In the genomic region with DNA sequence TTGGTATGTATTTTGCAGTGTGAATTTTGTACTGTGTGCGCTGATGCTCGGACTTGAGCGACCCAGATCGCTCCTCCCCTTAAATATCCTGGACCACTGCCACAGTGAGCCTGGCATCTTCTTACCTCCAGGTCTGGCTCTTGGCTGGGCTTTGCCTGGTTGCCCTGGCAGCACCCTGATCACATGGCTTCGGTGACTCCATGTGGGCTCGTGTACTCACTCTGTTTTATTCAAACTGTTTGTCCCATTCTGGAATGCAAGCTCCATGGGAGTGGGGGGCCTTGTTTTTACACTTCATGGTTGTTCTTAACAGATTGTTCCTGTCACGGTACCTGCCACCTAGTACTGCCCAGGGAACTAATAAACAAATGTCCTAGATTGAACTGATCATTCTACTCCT, we compare ENCODE assay signal across 10 mouse cellular contexts. TPM values are rescaled to one million over a fixed set of nuclear protein-coding genes. Genes with fewer than 3 reads are reported as not detected.
DNase-seq lines count a peak whose midpoint lies in the region; ATAC-seq and TF ChIP-seq lines count a peak whose summit lies in the region.
"Had no signal": no experiment of that assay in that cellular context is flagged by ENCODE, and none has a peak within 500 bp of the region (broad histone marks: within the 10 kb centered on the region; RNA-seq: fewer than 3 reads in every experiment).

No protein-coding gene starts in this region.

- H3K4me1 ChIP-seq in midbrain, embryonic 10.5 days: peaks cover 37% of the 10 kb centered on the region
- peaks cover 16% of the 10 kb centered on the region for H3K4me1 ChIP-seq in midbrain, embryonic 14.5 days (ENCODE audit: control insufficient read depth, insufficient read depth, low read length)
- peaks cover 25% of the 10 kb centered on the region for H3K4me1 ChIP-seq in heart, postnatal 0 days (ENCODE audit: control insufficient read depth, insufficient read depth)
- peaks cover 3% of the 10 kb centered on the region; the same call in 1 of the 2 replicates for H3K4me1 ChIP-seq in stomach, postnatal 0 days (replicated peaks; ENCODE audit: control insufficient read depth, insufficient read depth)

- no peak overlapping the region for H3K4me2 ChIP-seq in midbrain, embryonic 14.5 days (ENCODE audit: low read length)
- no peak overlapping the region for H3K4me2 ChIP-seq in heart, postnatal 0 days (ENCODE audit: low read depth, low read length)
- no peak overlapping the region for H3K4me2 ChIP-seq in stomach, postnatal 0 days (replicated peaks; ENCODE audit: low read depth)
- H3K4me2 ChIP-seq: embryonic facial prominence, embryonic 15.5 days; limb, embryonic 15.5 days had no signal

- H3K9ac ChIP-seq in midbrain, embryonic 14.5 days (replicated peaks; ENCODE audit: low read length): no peak overlapping the region
- no peak overlapping the region for H3K9ac ChIP-seq in heart, postnatal 0 days (replicated peaks; ENCODE audit: low read depth, low read length)
- H3K9ac ChIP-seq in stomach, postnatal 0 days (ENCODE audit: low read length): no peak overlapping the region
- H3K9ac ChIP-seq: embryonic facial prominence, embryonic 15.5 days; limb, embryonic 15.5 days had no signal

- no peaks in the 10 kb centered on the region for H3K9me3 ChIP-seq in midbrain, embryonic 10.5 days (replicated peaks)
- no peaks in the 10 kb centered on the region for H3K9me3 ChIP-seq in midbrain, embryonic 14.5 days (ENCODE audit: control insufficient read depth, low read length)
- no peaks in the 10 kb centered on the region for H3K9me3 ChIP-seq in heart, postnatal 0 days (replicated peaks; ENCODE audit: control insufficient read depth, low read length)
- no peaks in the 10 kb centered on the region for H3K9me3 ChIP-seq in stomach, postnatal 0 days (ENCODE audit: control insufficient read depth, low read length)
- H3K9me3 ChIP-seq: embryonic facial prominence, embryonic 15.5 days; limb, embryonic 15.5 days had no signal

- TF ChIP-seq EP300 in heart, postnatal 0 days (IDR thresholded peaks at IDR 0.05; ENCODE audit: low read depth): no peak
- no peak for TF ChIP-seq EP300 in stomach, postnatal 0 days (optimal IDR thresholded peaks at IDR 0.05)

- no peaks in the 10 kb centered on the region for H3K36me3 ChIP-seq in midbrain, embryonic 10.5 days
- no peaks in the 10 kb centered on the region for H3K36me3 ChIP-seq in midbrain, embryonic 14.5 days (ENCODE audit: control insufficient read depth, insufficient read depth, low read length)
- no peaks in the 10 kb centered on the region for H3K36me3 ChIP-seq in heart, postnatal 0 days (replicated peaks; ENCODE audit: control insufficient read depth, insufficient read depth, low read length)
- no peaks in the 10 kb centered on the region for H3K36me3 ChIP-seq in stomach, postnatal 0 days (ENCODE audit: control insufficient read depth, insufficient read depth, low read length)
- H3K36me3 ChIP-seq: embryonic facial prominence, embryonic 15.5 days; limb, embryonic 15.5 days had no signal

- H3K27ac ChIP-seq in midbrain, embryonic 10.5 days (replicated peaks): peak overlapping the region; percentile 55; the same call in 1 of the 2 replicates
- no peak overlapping the region for H3K27ac ChIP-seq in midbrain, embryonic 14.5 days (replicated peaks; ENCODE audit: low read depth, low read length)
- 0 out of 2 replicates have a peak overlapping the region, but pooled peaks have one; percentile 22 for H3K27ac ChIP-seq in heart, postnatal 0 days (ENCODE audit: low read depth)
- H3K27ac ChIP-seq in stomach, postnatal 0 days (replicated peaks): peak overlapping the region; percentile 65
- H3K27ac ChIP-seq: embryonic facial prominence, embryonic 15.5 days; limb, embryonic 15.5 days had no signal

- peaks cover 49% of the 10 kb centered on the region for H3K27me3 ChIP-seq in midbrain, embryonic 10.5 days (ENCODE audit: low read depth, poor library complexity, severe bottlenecking)
- H3K27me3 ChIP-seq in midbrain, embryonic 14.5 days (ENCODE audit: control insufficient read depth, insufficient read depth, low read length): no peaks in the 10 kb centered on the region
- H3K27me3 ChIP-seq in heart, postnatal 0 days (ENCODE audit: control insufficient read depth, insufficient read depth, low read length): no peaks in the 10 kb centered on the region
- no peaks in the 10 kb centered on the region for H3K27me3 ChIP-seq in stomach, postnatal 0 days (ENCODE audit: control insufficient read depth, insufficient read depth, low read length)
- H3K27me3 ChIP-seq: limb, embryonic 15.5 days had no signal

- no peak overlapping the region for H3K4me3 ChIP-seq in midbrain, embryonic 10.5 days
- no peak overlapping the region for H3K4me3 ChIP-seq in midbrain, embryonic 14.5 days (replicated peaks; ENCODE audit: low read depth, low read length)
- H3K4me3 ChIP-seq in heart, postnatal 0 days (ENCODE audit: low read depth, low read length): no peak overlapping the region
- no peak overlapping the region for H3K4me3 ChIP-seq in stomach, postnatal 0 days (ENCODE audit: low read depth, low read length)
- H3K4me3 ChIP-seq: embryonic facial prominence, embryonic 15.5 days; limb, embryonic 15.5 days had no signal

- TF ChIP-seq CTCF in heart, postnatal 0 days (IDR thresholded peaks at IDR 0.05; ENCODE audit: low read depth): no peak
- no peak for TF ChIP-seq CTCF in stomach, postnatal 0 days (IDR thresholded peaks at IDR 0.05; ENCODE audit: low read depth)

- 83% methylated on average over 7 of the region's 7 CpGs for WGBS in midbrain, embryonic 10.5 days
- 73% methylated on average over 7 of the region's 7 CpGs for WGBS in midbrain, embryonic 14.5 days
- 42% methylated on average over 7 of the region's 7 CpGs for WGBS in heart, postnatal 0 days
- WGBS in stomach, postnatal 0 days: 41% methylated on average over 7 of the region's 7 CpGs

- no peak for ATAC-seq in midbrain, embryonic 14.5 days (ENCODE audit: low FRiP score, low TSS enrichment)
- peak; percentile 25 for ATAC-seq in heart, postnatal 0 days (ENCODE audit: insufficient read depth, low read depth)
- 0 out of 2 replicates have a peak, but pooled peaks have one; percentile 0 for ATAC-seq in stomach, postnatal 0 days (ENCODE audit: low FRiP score, low TSS enrichment)

- DNase-seq in cerebellum, adult 11 months: peak; percentile 40
- DNase-seq in cerebellum, postnatal 4 days (ENCODE audit: low spot score in 2 of 2): no peak
- no peak for DNase-seq in midbrain, embryonic 10.5 days (ENCODE audit: low spot score)
- no peak for DNase-seq in midbrain, embryonic 14.5 days
- DNase-seq in heart, postnatal 0 days (ENCODE audit: low spot score): peak; percentile 54
- DNase-seq in stomach, postnatal 0 days (ENCODE audit: low spot score): peak; percentile 49
- DNase-seq in thymus, postnatal 36 days: no peak
- DNase-seq in liver: no peak

RNA-seq across cellular contexts. Expression of a gene that starts 1.3 kb away (rescaled TPM):
- 16.3 and 18.0 TPM in 2 replicates for polyA plus RNA-seq in midbrain, embryonic 10.5 days (2016; fragmentation: Nextera tagmentation; extraction: Ambion mirVana)
- polyA plus RNA-seq in midbrain, embryonic 14.5 days (2014; fragmentation: Nextera tagmentation; extraction: Ambion mirVana): 29.1 and 31.2 TPM in 2 replicates
- 3.0 and 9.8 TPM in 2 replicates for total RNA-seq in heart, postnatal 0 days (2014; rRNA removed; ENCODE audit: low replicate concordance)
- polyA plus RNA-seq in heart, postnatal 0 days (2015; fragmentation: Nextera tagmentation; extraction: Ambion mirVana): 13.3 and 15.1 TPM in 2 replicates
- polyA plus RNA-seq in stomach, postnatal 0 days (2015; fragmentation: Nextera tagmentation; extraction: Ambion mirVana): 21.7 and 22.4 TPM in 2 replicates

RNA-seq across cellular contexts. Expression of a gene that starts 37.5 kb away (rescaled TPM):
- 38.7 and 44.3 TPM in 2 replicates for polyA plus RNA-seq in midbrain, embryonic 10.5 days (2016; fragmentation: Nextera tagmentation; extraction: Ambion mirVana)
- 30.8 and 36.2 TPM in 2 replicates for polyA plus RNA-seq in midbrain, embryonic 14.5 days (2014; fragmentation: Nextera tagmentation; extraction: Ambion mirVana)
- 64.7 and 80.0 TPM in 2 replicates for total RNA-seq in heart, postnatal 0 days (2014; rRNA removed; ENCODE audit: low replicate concordance)
- polyA plus RNA-seq in heart, postnatal 0 days (2015; fragmentation: Nextera tagmentation; extraction: Ambion mirVana): 38.8 and 43.0 TPM in 2 replicates
- polyA plus RNA-seq in stomach, postnatal 0 days (2015; fragmentation: Nextera tagmentation; extraction: Ambion mirVana): 7.5 and 8.6 TPM in 2 replicates

Comparison
In these comparisons a context has a peak if more than half of its experiments do, and no peak if none do; other contexts are left out.
1. DNase-seq: peak in cerebellum, adult 11 months (single experiment), heart, postnatal 0 days (single experiment) and stomach, postnatal 0 days (single experiment); none in cerebellum, postnatal 4 days (0 of 2), midbrain, embryonic 10.5 days (single experiment), midbrain, embryonic 14.5 days (single experiment), thymus, postnatal 36 days (0 of 2) and liver (single experiment).